Mouse (Mus musculus) C2C12 (cell line): ENCODE measurements around the gene Gdap2.

Experiments
- CTCF ChIP-seq: IDR thresholded peaks from one replicate; pipeline ENCODE4 v1.5.1; 2011; ENCODE audit not compliant: control insufficient read depth, insufficient read depth, insufficient read length
- MAX ChIP-seq: IDR thresholded peaks from one replicate; pipeline ENCODE4 v1.6.1; 2011; ENCODE audit warnings: mild to moderate bottlenecking, control low read depth
- USF1 ChIP-seq: IDR thresholded peaks from one replicate; pipeline ENCODE4 v1.6.1; 2011; ENCODE audit warnings: low read depth, mild to moderate bottlenecking, control low read depth, moderate library complexity

- TF ChIP-seq CTCF: no peak
- TF ChIP-seq USF1: no peak
- TF ChIP-seq MAX: no peak
Observed at GRCm38 (mm10) chr3:100228981-100229380, 66.8 kb downstream of the Gdap2 start.
